Mouse (Mus musculus) heart, embryonic 16.5 days (tissue): ENCODE results near the gene Myo1d. TPM values are rescaled to one million over a fixed set of nuclear protein-coding genes. Genes with fewer than 3 reads are reported as not detected.

Experiments
- ATAC-seq: fragments of 200-750 bp; cut with Nextera tagmentation; replicated peaks from 2 replicates; pipeline ENCODE4 v1.8.0; 2017; ENCODE audit warnings: moderate number of reproducible peaks; ENCODE audit not compliant: insufficient read depth, low FRiP score; ENCODE audit errors: extremely low read depth
- H3K27ac ChIP-seq: fragments of 300-500 bp; sonication (generic); 2 replicates; pipeline ENCODE4 v1.5.1; 2014; ENCODE audit warnings: mild to moderate bottlenecking, low read length, control low read depth, moderate library complexity
- H3K27me3 ChIP-seq: fragments of 300-500 bp; sonication (generic); 2 replicates; pipeline ENCODE4 v1.6.1; 2014; ENCODE audit warnings: low read length, mixed read lengths; ENCODE audit not compliant: control insufficient read depth, insufficient read depth
- H3K36me3 ChIP-seq: fragments of 300-500 bp; sonication (generic); 2 replicates; pipeline ENCODE4 v1.6.1; 2014; ENCODE audit not compliant: control insufficient read depth, insufficient read depth
- H3K4me1 ChIP-seq: fragments of 300-500 bp; sonication (generic); 2 replicates; pipeline ENCODE4 v1.6.1; 2014; ENCODE audit warnings: low read length, mixed read lengths; ENCODE audit not compliant: control insufficient read depth, insufficient read depth
- H3K4me2 ChIP-seq: fragments of 300-500 bp; sonication (generic); 2 replicates; pipeline ENCODE4 v1.6.1; 2014; ENCODE audit warnings: low read depth, mild to moderate bottlenecking, control low read depth, low read length
- H3K4me3 ChIP-seq: fragments of 300-500 bp; sonication (generic); 2 replicates; pipeline ENCODE4 v1.5.1; 2014; ENCODE audit warnings: mild to moderate bottlenecking, control low read depth, low read length
- H3K9ac ChIP-seq: fragments of 300-500 bp; sonication (generic); 2 replicates; pipeline ENCODE4 v1.6.1; 2014; ENCODE audit warnings: low read length, control low read depth
- H3K9me3 ChIP-seq: fragments of 300-500 bp; sonication (generic); replicated peaks from 2 replicates; pipeline ENCODE4 v1.6.1; 2016; ENCODE audit warnings: low read length; ENCODE audit not compliant: control insufficient read depth
- WGBS: fragments of 180-500 bp; shearing (Covaris S2); extraction: QIAGEN DNeasy Blood & Tissue Kit; methylation state at CpG from one replicate; pipeline ENCODE4 v1.1.7; 2014; 5-methylcytosine and 5-hydroxymethylcytosine counted together
- polyA plus RNA-seq: library from polyadenylated mRNA; unstranded; fragments of >200 nt; fragmentation: Nextera tagmentation; extraction: Ambion mirVana; gene quantifications from 2 replicates; pipeline ENCODE4 v1.2.1, GENCODE M21; 2015

Myo1d gene
- polyA plus RNA-seq, 1 experiment from 2014 or later: 7.5 TPM

DNA sequence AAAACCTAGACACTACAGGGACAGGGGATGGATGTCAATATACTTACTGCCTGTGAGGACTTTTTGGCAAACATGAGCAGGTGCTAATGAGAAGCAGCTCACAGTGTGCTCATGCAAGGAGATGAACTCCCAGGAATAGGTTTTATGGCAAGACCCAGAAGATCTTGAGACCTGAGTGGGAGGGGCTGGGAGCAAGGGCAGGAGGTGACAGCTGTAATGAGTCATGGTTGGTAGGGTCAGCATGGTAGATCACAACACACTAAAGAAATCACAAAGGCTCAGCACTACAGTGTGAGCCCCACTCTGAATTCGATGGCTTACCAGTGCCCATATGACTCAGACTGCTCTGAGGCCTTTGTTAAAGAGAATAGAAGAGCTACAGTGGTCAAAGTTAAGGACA is 184.3 kb downstream of the Myo1d start:
- no peak overlapping the region for H3K4me3 ChIP-seq
- 0 out of 2 replicates have a peak, but pooled peaks cover 3% of the 10 kb centered on the region for H3K36me3 ChIP-seq
- H3K27me3 ChIP-seq: no peaks in the 10 kb centered on the region
- ATAC-seq: no peak
- H3K4me1 ChIP-seq: no peaks in the 10 kb centered on the region
- 76% methylated on average over 1 of the region's 1 CpGs for WGBS
- H3K9me3 ChIP-seq: no peaks in the 10 kb centered on the region
- H3K4me2 ChIP-seq: no peak overlapping the region
- H3K27ac ChIP-seq: no peak overlapping the region
- H3K9ac ChIP-seq: no peak overlapping the region

DNA sequence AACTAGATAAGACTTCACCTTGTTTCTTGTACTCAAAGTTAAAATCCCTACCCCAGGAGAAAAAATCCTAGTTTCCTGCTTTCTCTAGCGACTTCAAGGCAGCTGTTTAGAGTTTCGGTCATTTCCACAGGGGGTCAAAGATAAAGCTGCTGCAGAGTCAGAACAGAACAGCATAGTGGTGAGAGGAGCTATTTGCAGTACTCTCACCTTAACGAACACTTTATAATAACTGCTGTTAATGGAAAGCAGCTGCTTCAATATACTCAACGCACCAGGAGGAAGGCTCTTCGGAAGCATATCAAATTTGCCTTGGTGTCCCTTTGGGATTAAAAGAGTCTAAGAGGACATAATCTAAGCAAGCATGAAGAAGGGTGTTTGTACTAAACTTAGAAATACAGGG is 190.4 kb downstream of the Myo1d start:
- ATAC-seq: no peak
- H3K27me3 ChIP-seq: no peaks in the 10 kb centered on the region
- 29% methylated on average over 5 of the region's 5 CpGs for WGBS

DNA sequence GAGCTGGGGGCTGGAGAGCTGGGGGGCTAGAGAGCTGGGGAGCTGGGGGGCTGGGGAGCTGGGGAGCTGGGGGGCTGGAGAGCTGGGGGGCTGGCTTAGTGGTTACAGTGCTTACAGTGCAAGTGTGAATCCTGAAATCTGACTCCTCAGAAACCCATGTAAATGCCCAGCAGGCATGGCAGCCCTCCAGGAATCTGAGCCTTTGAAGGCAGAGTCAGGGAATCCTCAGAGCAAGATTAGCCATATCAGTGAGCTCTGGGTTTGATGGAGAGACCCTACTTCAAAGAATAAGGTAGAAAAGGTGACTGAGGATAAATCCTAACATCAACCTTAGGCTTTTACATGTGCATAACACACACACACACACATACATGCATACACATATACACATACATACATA is 194.1 kb downstream of the Myo1d start:
- Histone ChIP-seq H3K9ac (no peak overlapping the region), H3K36me3 (no peaks in the 10 kb centered on the region), H3K9me3 (no peaks in the 10 kb centered on the region), H3K27ac (no peak overlapping the region), H3K4me3 (no peak overlapping the region), H3K4me1 (no peaks in the 10 kb centered on the region), H3K27me3 (no peaks in the 10 kb centered on the region), H3K4me2 (no peak overlapping the region)
- ATAC-seq: no peak

More for the DNA sequence above, 190.4 kb downstream of the Myo1d start:
- no peaks in the 10 kb centered on the region for H3K4me1 ChIP-seq
- 0 out of 2 replicates have a peak, but pooled peaks cover 3% of the 10 kb centered on the region for H3K36me3 ChIP-seq
- H3K4me2 ChIP-seq: no peak overlapping the region
- no peak overlapping the region for H3K9ac ChIP-seq
- H3K9me3 ChIP-seq: no peaks in the 10 kb centered on the region
- no peak overlapping the region for H3K4me3 ChIP-seq
- no peak overlapping the region for H3K27ac ChIP-seq

DNA sequence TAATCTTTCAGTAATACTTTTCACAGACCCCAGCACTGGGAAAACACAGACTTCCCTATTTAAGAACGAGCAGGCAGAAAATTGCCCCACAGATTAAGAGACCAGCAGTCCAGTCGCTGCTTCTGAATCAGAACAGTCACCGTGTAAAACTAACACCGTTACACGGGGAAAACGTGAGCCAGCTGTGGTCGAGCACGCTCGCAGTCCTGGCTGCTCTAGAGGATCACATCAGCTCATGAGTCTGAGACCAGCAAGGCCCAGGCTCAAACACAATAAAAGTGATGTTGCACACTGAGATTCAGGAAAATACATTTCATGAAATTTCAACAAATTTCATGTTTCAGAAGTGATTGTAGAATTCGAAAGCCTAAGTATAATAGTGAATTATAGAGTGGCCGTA is 194.6 kb downstream of the Myo1d start:
- no peak overlapping the region for H3K4me2 ChIP-seq
- no peaks in the 10 kb centered on the region for H3K4me1 ChIP-seq
- no peaks in the 10 kb centered on the region for H3K36me3 ChIP-seq
- no peak overlapping the region for H3K9ac ChIP-seq
- H3K9me3 ChIP-seq: no peaks in the 10 kb centered on the region
- WGBS: 52% methylated on average over 11 of the region's 11 CpGs
- no peak overlapping the region for H3K27ac ChIP-seq
- H3K4me3 ChIP-seq: no peak overlapping the region
- H3K27me3 ChIP-seq: no peaks in the 10 kb centered on the region
- no peak for ATAC-seq

DNA sequence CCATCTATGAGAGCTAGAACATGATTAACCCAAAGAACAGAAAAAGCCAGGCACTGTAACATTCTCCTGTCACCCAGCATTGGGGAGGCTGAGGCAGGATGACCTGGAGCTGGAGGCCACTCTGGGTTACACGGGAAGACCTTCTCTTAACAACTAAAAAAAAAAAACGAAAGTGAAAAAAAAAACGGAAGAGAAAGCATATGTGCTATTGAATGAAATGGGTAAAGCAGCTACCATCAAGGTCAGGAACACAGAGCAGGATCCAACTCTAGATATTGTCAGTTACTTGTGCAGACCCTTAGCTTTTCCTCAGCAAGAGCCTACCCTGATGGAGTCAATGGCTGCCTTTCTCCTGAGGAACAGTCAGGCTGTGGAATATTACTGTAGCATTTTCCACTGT is 199.3 kb downstream of the Myo1d start:
- H3K9ac ChIP-seq: no peak overlapping the region
- no peaks in the 10 kb centered on the region for H3K36me3 ChIP-seq
- no peak overlapping the region for H3K27ac ChIP-seq
- no peak overlapping the region for H3K4me3 ChIP-seq
- peaks cover 3% of the 10 kb centered on the region; the same call in 1 of the 2 replicates for H3K4me1 ChIP-seq
- H3K4me2 ChIP-seq: no peak overlapping the region
- 71% methylated on average over 3 of the region's 3 CpGs for WGBS
- H3K9me3 ChIP-seq: no peaks in the 10 kb centered on the region
- ATAC-seq: no peak
- H3K27me3 ChIP-seq: no peaks in the 10 kb centered on the region

DNA sequence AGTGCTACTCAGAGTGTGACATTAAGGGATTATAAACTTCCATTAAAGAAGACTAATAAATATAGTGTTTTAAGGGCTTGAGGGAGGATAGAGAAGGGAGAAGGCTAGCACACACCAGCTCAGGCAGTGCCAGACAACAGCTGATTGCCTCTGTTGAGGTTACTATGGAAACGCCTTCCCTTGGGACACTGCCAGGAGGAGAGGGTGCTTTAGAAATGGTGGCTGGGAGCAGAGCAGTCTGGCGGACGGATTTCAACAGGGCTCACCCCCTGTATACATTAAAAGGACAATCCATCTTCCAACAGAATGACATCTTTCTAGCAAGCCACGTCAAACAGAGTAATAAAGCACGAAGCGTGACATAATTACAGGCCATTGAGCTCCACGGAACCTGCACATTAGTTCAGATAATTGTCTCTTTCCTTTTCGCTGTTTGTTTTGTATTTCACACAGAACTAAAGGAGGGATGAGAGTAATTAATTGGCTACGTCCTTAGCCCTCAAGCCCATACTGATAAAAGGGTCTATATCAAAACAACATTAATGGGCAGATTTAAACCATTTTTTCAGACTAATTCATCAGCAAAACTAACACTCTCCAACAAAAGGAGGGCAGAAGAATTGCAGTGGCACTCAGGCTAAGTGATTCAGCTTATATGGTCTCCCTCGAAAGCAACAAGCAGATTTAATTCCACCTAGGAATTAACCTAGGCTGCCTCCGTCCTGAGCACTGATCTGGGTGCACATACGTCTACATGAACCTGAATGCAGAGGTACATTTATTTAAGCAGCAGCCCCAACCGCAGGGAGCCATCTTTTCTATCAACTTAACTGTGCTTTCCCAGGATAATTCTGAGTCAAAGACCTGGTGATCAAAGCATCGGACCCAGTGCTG is 201.8 kb downstream of the Myo1d start:
- H3K4me1 ChIP-seq: peaks cover 3% of the 10 kb centered on the region; the same call in 1 of the 2 replicates
- no peak overlapping the region for H3K9ac ChIP-seq
- no peaks in the 10 kb centered on the region for H3K36me3 ChIP-seq
- H3K4me3 ChIP-seq: no peak overlapping the region
- no peaks in the 10 kb centered on the region for H3K9me3 ChIP-seq
- no peak overlapping the region for H3K27ac ChIP-seq
- ATAC-seq: no peak
- H3K27me3 ChIP-seq: no peaks in the 10 kb centered on the region
- no peak overlapping the region for H3K4me2 ChIP-seq
- WGBS: 43% methylated on average over 14 of the region's 14 CpGs

DNA sequence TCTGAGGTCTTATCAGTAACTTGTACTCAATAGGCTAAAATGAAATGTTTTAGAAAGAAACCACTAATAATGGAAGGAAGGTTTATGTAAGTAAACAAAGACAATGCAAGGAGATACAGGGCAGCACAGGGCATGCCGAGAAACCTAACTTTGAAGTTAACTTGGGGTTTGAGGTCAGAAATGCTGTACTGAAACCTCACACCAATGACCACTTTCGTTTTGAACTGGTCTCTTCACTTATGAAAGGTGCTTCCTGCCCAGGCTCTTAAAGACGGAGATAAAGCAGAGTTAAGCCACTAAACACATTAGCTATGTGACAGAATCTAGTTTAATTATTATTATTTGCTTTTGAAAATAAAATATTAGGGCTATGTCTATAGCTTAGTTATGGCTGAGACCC is 204.0 kb downstream of the Myo1d start:
- ATAC-seq: no peak
- 57% methylated on average over 3 of the region's 3 CpGs for WGBS
- H3K4me3 ChIP-seq: no peak overlapping the region
- H3K27me3 ChIP-seq: no peaks in the 10 kb centered on the region
- no peak overlapping the region for H3K4me2 ChIP-seq
- H3K27ac ChIP-seq: no peak overlapping the region
- H3K9me3 ChIP-seq: no peaks in the 10 kb centered on the region
- H3K36me3 ChIP-seq: no peaks in the 10 kb centered on the region
- H3K9ac ChIP-seq: no peak overlapping the region
- H3K4me1 ChIP-seq: peaks cover 3% of the 10 kb centered on the region; the same call in 1 of the 2 replicates

DNA sequence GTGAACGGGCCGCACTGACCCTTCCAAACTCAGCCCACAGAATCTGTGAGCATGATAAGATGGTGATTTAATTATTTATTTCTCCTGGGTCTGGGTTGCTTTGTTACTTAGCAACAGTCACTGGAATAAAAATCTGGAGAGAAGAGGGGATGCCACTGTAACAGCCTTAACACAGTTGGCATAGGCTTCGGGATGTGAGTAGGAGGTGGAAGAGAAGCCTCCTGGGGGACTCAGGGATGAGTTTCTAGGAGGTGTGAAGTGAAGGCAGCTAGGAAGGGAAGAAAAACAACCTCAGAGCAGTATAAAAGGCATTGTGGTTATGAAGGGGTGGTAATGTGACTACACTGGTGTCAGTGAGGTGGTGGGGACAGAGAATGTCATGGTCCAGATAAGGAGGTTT is 213.5 kb downstream of the Myo1d start:
- H3K4me2 ChIP-seq: no peak overlapping the region
- peaks cover 10% of the 10 kb centered on the region for H3K4me1 ChIP-seq
- H3K36me3 ChIP-seq: no peaks in the 10 kb centered on the region
- H3K27me3 ChIP-seq: no peaks in the 10 kb centered on the region
- no peak overlapping the region for H3K27ac ChIP-seq
- H3K4me3 ChIP-seq: no peak overlapping the region
- 36% methylated on average over 3 of the region's 3 CpGs for WGBS
- H3K9ac ChIP-seq: no peak overlapping the region
- ATAC-seq: no peak
- H3K9me3 ChIP-seq: no peaks in the 10 kb centered on the region
